Mouse (Mus musculus) left cerebral cortex, adult 2 months (tissue): ENCODE measurements around the gene Marveld3. TPM values are rescaled to one million over a fixed set of nuclear protein-coding genes. Genes with fewer than 3 reads are reported as not detected.
A peak's percentile ranks its signal among the peaks of the same experiment; 100 is the strongest.

Experiments used
- DNase-seq, 2 experiments: peaks; one replicate each; pipeline ENCODE4 v3.0.0; 2021 to 2022; ENCODE audit warnings: low spot score in 2 of 2, mixed read lengths in 1 of 2; ENCODE audit errors: extremely low spot score in 1 of 2
- H3K27ac ChIP-seq: fragments of 200-600 bp; 2 replicates; pipeline ENCODE4 v1.8.1; 2022
- H3K4me3 ChIP-seq: fragments of 200-600 bp; 2 replicates; pipeline ENCODE4 v1.8.1; 2022
- CTCF ChIP-seq: fragments of 200-600 bp; IDR thresholded peaks from 2 replicates; pipeline ENCODE4 v1.8.1; 2022; ENCODE audit warnings: antibody characterized with exemption, mild to moderate bottlenecking, moderate library complexity
- intact Hi-C: fragments of 180-260 bp; cut with DNase I; formaldehyde crosslinking; loops from one replicate; pipeline ENCODE4 v1.15.1; 2025
- long read RNA-seq, 2 experiments: library from polyadenylated mRNA; stranded (forward); transcript quantifications; one replicate each; pipeline ENCODE4 v2.0.0; 2021; ENCODE audit warnings: borderline mapping rate in 2 of 2
- total RNA-seq, 2 experiments: library from RNA; stranded (reverse); gene quantifications; 2 replicates each; pipeline ENCODE4 v1.2.3; 2021

Marveld3 gene
- total RNA-seq, result under 1 TPM; 0.23 to 0.81 TPM
- long read RNA-seq, experiment 1, result 0 reads
- long read RNA-seq, experiment 2, result 0 reads

DNA sequence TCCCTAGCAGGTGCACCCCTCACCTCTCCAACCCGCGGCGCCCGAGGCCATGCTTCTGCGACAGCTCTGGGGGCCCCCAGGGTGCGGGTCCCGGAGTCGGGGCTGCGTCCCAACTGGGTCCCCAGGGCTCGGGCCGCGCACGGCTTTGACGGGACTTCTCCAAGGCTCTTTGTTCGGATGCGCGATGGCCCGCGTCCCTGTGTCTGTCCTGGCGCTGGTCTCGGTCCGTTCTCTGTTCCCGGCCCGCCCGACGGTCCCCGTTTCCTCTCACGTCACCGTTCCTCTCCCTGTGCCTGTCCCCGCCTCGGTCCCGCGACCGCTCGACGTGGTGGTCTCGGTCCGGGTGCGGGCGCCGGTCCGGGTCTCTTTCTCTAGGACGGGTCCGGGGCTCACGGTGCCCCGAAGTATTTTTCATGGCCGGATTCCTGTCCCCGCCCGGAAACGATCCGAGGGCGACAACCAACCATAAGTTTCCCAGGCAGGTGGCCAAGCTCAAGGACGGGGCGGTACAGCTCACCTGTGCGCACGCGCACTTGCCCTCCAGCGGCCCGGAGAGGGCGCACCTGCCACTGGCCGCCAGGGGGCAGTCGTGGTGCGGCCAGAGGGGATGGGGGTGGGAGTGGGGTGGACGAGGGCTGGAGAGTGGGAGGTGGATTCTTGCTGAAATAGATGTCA, at the start of gene Marveld3:
TSS of gene Marveld3 (minus strand) at position 511 of the 675 bp plus-strand sequence.
- intact Hi-C loops, result no loop called here
- H3K27ac ChIP-seq, result no peak within 1 kb of the TSS
- peak within 1 kb of the TSS; percentile 38 for H3K4me3 ChIP-seq
- peak; percentile 67 for TF ChIP-seq CTCF
- peak in 1 of 2 experiments; percentile 7 for DNase-seq

DNA sequence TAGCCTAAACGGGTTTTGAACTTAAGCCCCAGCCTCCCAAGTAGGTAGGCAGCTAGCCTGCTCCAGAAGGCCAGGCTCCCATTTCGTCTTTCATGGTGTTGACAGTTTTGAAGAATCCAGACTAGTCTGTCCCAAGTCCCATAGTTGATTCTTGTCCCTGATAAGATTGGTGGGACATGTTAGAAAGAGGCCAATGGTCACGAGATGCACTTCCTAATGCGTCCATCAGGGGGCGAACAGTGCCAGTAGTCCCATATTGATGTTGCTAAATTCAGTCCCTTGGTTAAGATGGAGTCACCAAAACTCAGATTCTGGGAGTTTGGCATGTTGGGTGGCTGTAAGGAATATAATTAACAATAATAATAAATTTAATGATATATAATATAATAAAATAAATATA, 48.9 kb upstream of the Marveld3 start:
- Histone ChIP-seq H3K27ac (no peak overlapping the region), H3K4me3 (no peak overlapping the region)
- intact Hi-C loops, result loop anchor here (2.0 kb wide), 1 partner anchor 60 kb away; no protein-coding TSS in a partner anchor
- no peak for DNase-seq
- TF ChIP-seq CTCF, result peak; percentile 59

GRCm38 (mm10) chr8:110008995-110009446, 47.0 kb upstream of the Marveld3 start:
- TF ChIP-seq CTCF, result no peak
- Histone ChIP-seq H3K27ac (no peak overlapping the region), H3K4me3 (no peak overlapping the region)
- no peak for DNase-seq
- intact Hi-C loops, result no loop called here

- Histone ChIP-seq H3K27ac (no peak overlapping the region), H3K4me3 (no peak overlapping the region)
- no peak for TF ChIP-seq CTCF
- DNase-seq, result no peak
- intact Hi-C loops, result no loop called here
These were observed 46.4 kb upstream of the Marveld3 start for GRCm38 (mm10) chr8:110008228-110008994.

DNA sequence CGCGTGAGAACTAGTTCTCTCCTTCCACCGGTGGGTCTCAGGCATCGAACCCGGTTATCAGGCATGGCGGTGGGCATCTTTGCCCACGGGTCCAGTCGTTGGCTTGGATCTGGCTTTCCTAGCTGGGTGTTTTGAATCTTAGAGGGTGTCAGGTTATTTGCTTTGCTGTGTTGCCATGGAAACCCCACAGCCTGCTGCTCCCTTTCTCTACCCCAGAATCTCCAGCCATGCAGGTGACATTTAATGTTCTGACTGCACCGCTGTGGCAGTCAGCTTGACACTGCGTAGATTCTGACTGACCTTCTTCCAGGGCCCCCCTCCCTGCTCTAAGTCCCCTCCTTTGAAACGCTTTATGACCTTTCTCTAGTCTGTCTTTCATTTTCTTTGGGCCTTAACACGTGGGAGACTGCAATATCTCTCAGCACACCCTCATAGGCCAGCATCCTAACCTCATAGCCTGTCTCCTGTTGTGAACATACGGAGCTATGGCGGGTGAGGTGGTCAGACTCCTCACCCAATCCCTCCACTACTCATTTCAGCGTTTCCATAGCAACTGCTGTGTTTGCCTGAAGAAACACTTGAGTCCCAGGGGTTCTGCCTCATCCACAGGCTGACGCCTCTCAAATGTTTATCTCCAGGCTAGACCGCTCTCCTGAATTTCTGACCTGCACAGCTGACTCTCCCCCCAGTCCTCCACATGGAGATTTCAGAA, 44.5 kb upstream of the Marveld3 start:
- Histone ChIP-seq H3K4me3 (no peak overlapping the region), H3K27ac (0 out of 2 replicates have a peak overlapping the region, but pooled peaks have one; percentile 30)
- peak; percentile 21 to 31 for DNase-seq
- intact Hi-C loops, result no loop called here
- no peak for TF ChIP-seq CTCF

GRCm38 (mm10) chr8:110004300-110004699, 42.3 kb upstream of the Marveld3 start:
- no peak for TF ChIP-seq CTCF
- intact Hi-C loops, result no loop called here
- Histone ChIP-seq H3K27ac (no peak overlapping the region), H3K4me3 (no peak overlapping the region)
- DNase-seq, result no peak

GRCm38 (mm10) chr8:110002953-110003352, 41.0 kb upstream of the Marveld3 start:
- peak; percentile 35 for TF ChIP-seq CTCF
- Histone ChIP-seq H3K27ac (no peak overlapping the region), H3K4me3 (no peak overlapping the region)
- intact Hi-C loops, result no loop called here
- DNase-seq, result no peak

DNA sequence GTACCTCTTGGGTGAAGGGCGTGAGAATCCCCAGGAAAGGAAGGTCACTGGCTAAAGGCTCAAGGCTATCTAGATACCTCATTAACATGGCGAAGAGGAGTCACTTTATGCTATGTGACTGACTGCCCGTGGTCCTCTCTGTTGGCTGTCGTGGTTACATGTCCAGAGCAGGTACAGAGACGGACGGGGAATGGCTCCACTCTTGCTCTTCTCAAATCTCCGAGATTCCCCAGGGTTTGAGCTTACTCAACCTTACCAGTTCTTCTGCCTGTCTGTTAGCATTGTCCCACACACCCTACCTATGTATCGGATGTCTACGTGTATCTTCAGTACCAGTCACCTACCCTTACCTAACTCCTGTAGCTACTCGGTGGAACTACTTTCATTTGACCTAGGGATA, 38.0 kb upstream of the Marveld3 start:
- intact Hi-C loops, result no loop called here
- H3K4me3 ChIP-seq, result no peak overlapping the region
- no peak overlapping the region for H3K27ac ChIP-seq
- no peak for TF ChIP-seq CTCF
- no peak for DNase-seq

DNA sequence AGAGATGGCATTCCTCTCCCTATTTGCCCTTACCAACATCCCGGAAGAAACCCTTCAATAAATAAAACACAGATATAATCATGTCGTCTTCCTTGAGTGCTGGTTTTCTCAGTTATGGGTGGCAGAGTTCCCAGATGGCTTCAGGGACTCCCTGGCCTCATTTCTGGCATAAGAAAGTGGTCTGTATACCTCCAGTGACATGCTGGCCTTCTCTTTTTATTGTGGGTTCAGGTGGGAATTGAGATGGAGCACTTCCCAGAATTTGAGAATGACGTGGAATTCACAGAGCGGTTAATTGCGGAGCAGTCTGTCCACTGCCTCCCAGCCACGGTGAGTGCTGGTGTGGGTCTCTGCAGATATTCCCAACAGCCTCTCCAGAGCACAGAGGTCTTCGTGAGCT, 36.1 kb upstream of the Marveld3 start:
- no peak overlapping the region for H3K27ac ChIP-seq
- H3K4me3 ChIP-seq, result no peak overlapping the region
- DNase-seq, result no peak
- intact Hi-C loops, result no loop called here
- no peak for TF ChIP-seq CTCF

GRCm38 (mm10) chr8:109997381-109997780, 35.4 kb upstream of the Marveld3 start:
- DNase-seq, result no peak
- no peak overlapping the region for H3K4me3 ChIP-seq
- no peak overlapping the region for H3K27ac ChIP-seq
- no peak for TF ChIP-seq CTCF
- intact Hi-C loops, result no loop called here

- no peak for DNase-seq
- Histone ChIP-seq H3K27ac (no peak overlapping the region), H3K4me3 (no peak overlapping the region)
- intact Hi-C loops, result loop anchor here (5.0 kb wide), 1 partner anchor 64 kb away; no protein-coding TSS in a partner anchor
- TF ChIP-seq CTCF, result no peak
These were observed 30.9 kb upstream of the Marveld3 start for GRCm38 (mm10) chr8:109992951-109993350.

DNA sequence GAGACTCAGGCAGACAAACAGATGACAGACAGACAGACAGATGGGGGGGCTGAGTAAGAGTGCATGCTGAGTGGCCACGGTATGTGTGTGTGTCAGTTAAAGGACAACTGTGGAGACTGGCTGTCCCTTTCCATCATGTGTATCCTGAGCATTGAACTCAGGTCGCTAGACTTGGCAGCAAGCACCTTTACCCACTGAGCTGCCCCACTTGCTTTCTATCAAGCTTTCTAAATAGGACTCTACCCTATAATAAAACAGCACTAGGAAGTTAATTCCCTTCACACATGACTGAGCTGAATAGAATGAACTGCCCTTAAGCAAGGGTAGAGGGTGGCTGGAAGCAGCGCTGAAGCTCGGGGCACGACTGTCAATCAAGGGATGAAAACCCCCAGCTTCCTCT, 30.2 kb upstream of the Marveld3 start:
- no peak for TF ChIP-seq CTCF
- H3K27ac ChIP-seq, result no peak overlapping the region
- intact Hi-C loops, result loop anchor here (5.0 kb wide), 1 partner anchor 65 kb away; no protein-coding TSS in a partner anchor
- no peak overlapping the region for H3K4me3 ChIP-seq
- no peak for DNase-seq
